Mouse (Mus musculus) heart, adult 2 months (tissue): Measurements from ENCODE around the gene Tmem206.

Source experiments
- CTCF ChIP-seq: fragments of 200-600 bp; IDR thresholded peaks from 2 replicates; pipeline ENCODE4 v1.8.1; 2022; ENCODE audit warnings: antibody characterized with exemption, mild to moderate bottlenecking, moderate library complexity
- EP300 ChIP-seq: fragments of 200-500 bp; IDR thresholded peaks from 2 replicates; pipeline ENCODE4 v1.6.1; 2011; ENCODE audit warnings: low read depth, low read length, control low read depth; ENCODE audit not compliant: insufficient read depth
- POLR2A ChIP-seq: fragments of 200-500 bp; IDR thresholded peaks from 2 replicates; pipeline ENCODE4 v1.6.1; 2011; ENCODE audit warnings: mild to moderate bottlenecking, low read depth, low read length, control low read depth; ENCODE audit not compliant: insufficient read depth

- TF ChIP-seq CTCF, result no peak
- TF ChIP-seq POLR2A, result no peak
- TF ChIP-seq EP300, result no peak
Observed at GRCm38 (mm10) chr1:191349486-191350037, 23.9 kb downstream of the Tmem206 start.
